Mouse (Mus musculus): Measurements from ENCODE around the gene Tspan31. TPM values are rescaled to one million over a fixed set of nuclear protein-coding genes. Genes with fewer than 3 reads are reported as not detected.
"Not testable (repeated sequence)": the region's sequence is repeated elsewhere in the genome, so short reads cannot be mapped to it uniquely, and the experiment has no call there.

Tspan31 gene
- total RNA-seq, 1 experiment from 2014 or later = 96.5 TPM

GRCm38 (mm10) chr10:127063913-127064870 is 5.9 kb downstream of the Tspan31 start:
- DNase-seq = peak; percentile 47

GRCm38 (mm10) chr10:127063239-127063872 is 6.7 kb downstream of the Tspan31 start, which contains the start of gene Cdk4:
TSS of gene Cdk4 (plus strand) at chr10:127063534.
- peak; percentile 99 for DNase-seq

GRCm38 (mm10) chr10:127062503-127062902 is 7.6 kb downstream of the Tspan31 start:
- no peak for DNase-seq

GRCm38 (mm10) chr10:127062101-127062500 is 8.0 kb downstream of the Tspan31 start:
- not testable (repeated sequence) for DNase-seq

GRCm38 (mm10) chr10:127061513-127061912 is 8.6 kb downstream of the Tspan31 start:
- DNase-seq = no peak

GRCm38 (mm10) chr10:127061085-127061484 is 9.0 kb downstream of the Tspan31 start:
- no peak for DNase-seq

- peak; percentile 83 for DNase-seq
These were observed 9.8 kb downstream of the Tspan31 start, which contains the start of gene March9 for GRCm38 (mm10) chr10:127059968-127060916. TSS of gene March9 (minus strand) at chr10:127060184.

- DNase-seq = peak; percentile 45
These were observed 10.7 kb downstream of the Tspan31 start for GRCm38 (mm10) chr10:127059174-127059967.

- DNase-seq = no peak
These were observed 11.4 kb downstream of the Tspan31 start for GRCm38 (mm10) chr10:127058708-127059107.

- DNase-seq = peak; percentile 90
These were observed 11.9 kb downstream of the Tspan31 start for GRCm38 (mm10) chr10:127058161-127058560.

GRCm38 (mm10) chr10:127056490-127056889 is 13.6 kb downstream of the Tspan31 start:
- DNase-seq = no peak

- DNase-seq = no peak
These were observed 14.7 kb downstream of the Tspan31 start for GRCm38 (mm10) chr10:127055406-127055805.

- no peak for DNase-seq
These were observed 15.4 kb downstream of the Tspan31 start for GRCm38 (mm10) chr10:127054646-127055045.

- DNase-seq = no peak
These were observed 20.0 kb downstream of the Tspan31 start for GRCm38 (mm10) chr10:127050119-127050474.

- DNase-seq = peak; percentile 45
These were observed 20.5 kb downstream of the Tspan31 start for GRCm38 (mm10) chr10:127049395-127050118.

GRCm38 (mm10) chr10:127048608-127049394 is 21.3 kb downstream of the Tspan31 start:
- DNase-seq = no peak

GRCm38 (mm10) chr10:127047954-127048353 is 22.1 kb downstream of the Tspan31 start, which contains the start of gene Cyp27b1:
TSS of gene Cyp27b1 (plus strand) at chr10:127048250.
- DNase-seq = no peak

GRCm38 (mm10) chr10:127043187-127043586 is 26.9 kb downstream of the Tspan31 start:
- DNase-seq = no peak

- no peak for DNase-seq
These were observed 27.5 kb downstream of the Tspan31 start for GRCm38 (mm10) chr10:127042468-127043115.

Measured in adrenal gland, postnatal 14 days (tissue).